Mouse (Mus musculus): ENCODE measurements around the gene Slc38a6.

Gene Slc38a6

DNA sequence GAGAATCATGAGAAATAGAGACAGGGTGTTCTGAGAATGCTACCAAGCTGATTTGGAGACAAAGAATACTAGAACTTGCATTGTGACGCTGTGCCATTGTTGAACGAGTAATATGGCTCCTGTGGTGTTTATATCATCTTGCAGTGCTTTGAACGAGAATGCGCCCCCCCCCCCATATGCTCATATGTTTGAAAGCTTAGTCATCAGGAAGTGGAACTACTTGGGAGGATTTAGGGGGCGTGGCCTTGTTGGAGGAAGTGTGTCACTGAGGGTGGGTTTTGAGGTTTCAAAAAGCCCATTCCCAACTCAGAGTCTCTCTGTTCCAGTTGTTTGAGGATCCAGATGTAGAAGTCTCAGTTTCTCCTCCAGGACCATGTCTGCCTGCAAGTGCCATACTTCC lies 108.0 kb downstream of the Slc38a6 start:
- DNase-seq: no peak

DNA sequence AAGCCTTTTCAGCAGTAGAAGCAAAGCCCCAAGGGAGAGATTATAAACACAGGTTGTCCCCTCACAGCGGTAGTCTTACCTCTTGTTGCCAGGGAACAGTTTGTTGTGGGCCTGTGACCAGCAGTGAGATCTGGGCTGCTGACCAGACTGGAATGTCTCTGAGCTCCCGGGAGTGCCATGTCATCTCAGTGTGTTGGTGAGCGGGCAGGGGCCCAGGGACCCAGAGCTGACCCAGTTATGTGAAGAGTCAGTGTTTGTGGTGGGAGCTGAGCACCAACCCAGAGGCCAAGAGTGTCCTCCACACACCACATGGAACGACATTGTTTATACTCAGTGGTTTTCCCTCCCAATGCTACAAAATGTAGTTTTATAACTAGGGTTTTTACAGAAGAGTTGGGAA lies 112.8 kb downstream of the Slc38a6 start:
- DNase-seq: peak; percentile 37

DNA sequence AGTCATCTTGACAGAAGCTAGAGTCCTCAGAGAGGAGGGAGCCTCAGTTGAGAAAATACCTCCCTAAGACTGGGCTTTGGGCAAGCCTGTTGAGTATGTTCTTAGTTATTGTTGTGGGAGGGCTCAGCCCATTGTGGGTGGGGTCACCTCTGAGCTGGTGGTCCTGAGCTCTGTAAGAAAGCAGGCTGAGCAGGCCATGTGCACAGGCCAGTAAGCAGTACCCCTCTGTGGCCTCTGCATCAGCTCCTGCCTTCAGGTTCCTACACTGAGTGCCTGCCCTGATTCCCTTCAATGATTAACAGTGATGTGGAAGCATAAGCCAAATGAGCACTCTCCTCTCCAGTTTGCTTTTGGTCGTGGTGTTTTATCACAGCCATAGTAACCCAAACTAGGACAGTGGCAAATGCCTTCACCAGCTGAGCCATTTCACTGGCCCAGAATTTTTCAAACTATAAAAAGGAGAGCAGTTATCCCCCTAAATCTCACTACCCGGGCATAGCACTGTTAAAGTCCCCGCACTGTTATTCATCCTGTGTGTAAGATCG lies 114.0 kb downstream of the Slc38a6 start:
- DNase-seq: no peak

- DNase-seq: no peak
Observed at GRCm38 (mm10) chr12:73401520-73402130, 115.0 kb downstream of the Slc38a6 start.

- no peak for DNase-seq
Observed at GRCm38 (mm10) chr12:73402137-73402712, 115.6 kb downstream of the Slc38a6 start.

DNA sequence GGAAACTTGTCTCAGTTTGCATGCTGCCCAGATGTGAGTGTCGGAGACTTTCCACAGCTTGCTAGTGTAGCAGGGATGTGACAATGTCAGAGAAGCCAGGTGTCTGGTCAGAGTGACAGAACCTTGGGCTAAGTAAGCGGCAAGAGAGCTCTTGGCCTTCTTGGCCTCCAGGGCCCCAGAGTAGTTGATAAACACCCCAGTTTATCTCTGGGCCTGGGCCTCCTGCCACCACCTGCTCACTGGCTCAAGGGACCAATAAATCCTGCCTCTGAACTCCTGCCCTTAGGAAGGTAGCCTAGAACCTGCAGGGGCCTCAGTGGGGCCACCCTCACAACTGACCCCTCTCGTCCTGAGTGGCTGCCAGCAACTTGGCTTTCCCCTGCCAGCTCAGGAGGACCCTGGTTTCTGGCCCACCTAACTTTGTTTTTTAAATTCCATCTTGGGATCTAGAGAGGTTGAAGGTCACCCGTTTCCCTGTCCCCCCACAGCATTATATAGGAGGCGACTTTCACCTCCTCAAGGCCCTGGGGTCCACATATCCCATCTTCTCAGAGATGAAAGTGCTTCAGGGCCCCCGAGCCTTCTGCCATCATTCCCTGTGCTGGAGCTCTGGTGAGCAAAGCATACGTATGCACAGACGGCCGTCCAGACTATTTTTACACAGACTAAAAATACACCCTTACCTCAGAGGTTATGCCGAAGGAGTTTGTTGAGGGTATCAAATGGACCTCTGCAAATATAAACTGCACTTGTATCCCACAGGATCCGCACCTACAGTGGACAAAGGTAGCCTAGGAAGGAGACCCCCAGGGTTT lies 116.5 kb downstream of the Slc38a6 start:
- no peak for DNase-seq
